Mouse (Mus musculus) forebrain, postnatal 0 days (tissue): ENCODE measurements around the gene Rhbdf1. TPM values are rescaled to one million over a fixed set of nuclear protein-coding genes. Genes with fewer than 3 reads are reported as not detected.

ENCODE experiments used
- ATAC-seq: fragments of 200-750 bp; cut with Nextera tagmentation; 2 replicates; pipeline ENCODE4 v1.8.0; 2017; ENCODE audit warnings: mild to moderate bottlenecking, moderate library complexity
- DNase-seq: peaks from one replicate; pipeline ENCODE4 v3.0.0-alpha.2; 2015
- H3K27ac ChIP-seq: fragments of 300-500 bp; sonication (generic); 2 replicates; pipeline ENCODE4 v1.5.1; 2014; ENCODE audit warnings: low read depth, mild to moderate bottlenecking, antibody characterized with exemption, low read length, moderate library complexity, mixed read lengths
- H3K27me3 ChIP-seq: fragments of 300-500 bp; sonication (generic); 2 replicates; pipeline ENCODE4 v1.6.1; 2014; ENCODE audit warnings: mild to moderate bottlenecking, low read length, mixed read lengths; ENCODE audit not compliant: insufficient read depth
- H3K36me3 ChIP-seq: fragments of 300-500 bp; sonication (generic); 2 replicates; pipeline ENCODE4 v1.6.1; 2014; ENCODE audit warnings: mild to moderate bottlenecking, moderate library complexity; ENCODE audit not compliant: insufficient read depth
- H3K4me1 ChIP-seq: fragments of 300-500 bp; sonication (generic); 2 replicates; pipeline ENCODE4 v1.6.1; 2014; ENCODE audit warnings: antibody characterized with exemption; ENCODE audit not compliant: insufficient read depth
- H3K4me2 ChIP-seq: fragments of 300-500 bp; sonication (generic); 2 replicates; pipeline ENCODE4 v1.6.1; 2014; ENCODE audit warnings: low read depth, mild to moderate bottlenecking, moderate library complexity
- H3K4me3 ChIP-seq: fragments of 300-500 bp; sonication (generic); 2 replicates; pipeline ENCODE4 v1.5.1; 2014; ENCODE audit warnings: low read depth, low read length, mixed read lengths
- H3K9ac ChIP-seq: fragments of 300-500 bp; sonication (generic); 2 replicates; pipeline ENCODE4 v1.6.1; 2014; ENCODE audit warnings: mild to moderate bottlenecking
- H3K9me3 ChIP-seq: fragments of 300-500 bp; sonication (generic); 2 replicates; pipeline ENCODE4 v1.6.1; 2016; ENCODE audit warnings: low read length
- CTCF ChIP-seq: sonication (generic); IDR thresholded peaks from 2 replicates; pipeline ENCODE4 v1.5.1; 2016; ENCODE audit warnings: antibody characterized with exemption, control low read depth, low read depth
- WGBS: fragments of 180-500 bp; shearing (Covaris S2); extraction: QIAGEN DNeasy Blood & Tissue Kit; methylation state at CpG from one replicate; pipeline ENCODE4 v1.1.7; 2014; 5-methylcytosine and 5-hydroxymethylcytosine counted together
- polyA plus RNA-seq: library from polyadenylated mRNA; unstranded; fragments of >200 nt; fragmentation: Nextera tagmentation; extraction: Ambion mirVana; gene quantifications from 2 replicates; pipeline ENCODE4 v1.2.1, GENCODE M21; 2015
- total RNA-seq: library from RNA; depleted of rRNA; stranded (reverse); fragments of >200 nt; gene quantifications from 2 replicates; pipeline ENCODE4 v1.2.3, GENCODE M21; 2014

The Rhbdf1 gene
- total and polyA plus RNA-seq, 2 experiments from 2014 or later, result 17.9 to 23.2 TPM

DNA sequence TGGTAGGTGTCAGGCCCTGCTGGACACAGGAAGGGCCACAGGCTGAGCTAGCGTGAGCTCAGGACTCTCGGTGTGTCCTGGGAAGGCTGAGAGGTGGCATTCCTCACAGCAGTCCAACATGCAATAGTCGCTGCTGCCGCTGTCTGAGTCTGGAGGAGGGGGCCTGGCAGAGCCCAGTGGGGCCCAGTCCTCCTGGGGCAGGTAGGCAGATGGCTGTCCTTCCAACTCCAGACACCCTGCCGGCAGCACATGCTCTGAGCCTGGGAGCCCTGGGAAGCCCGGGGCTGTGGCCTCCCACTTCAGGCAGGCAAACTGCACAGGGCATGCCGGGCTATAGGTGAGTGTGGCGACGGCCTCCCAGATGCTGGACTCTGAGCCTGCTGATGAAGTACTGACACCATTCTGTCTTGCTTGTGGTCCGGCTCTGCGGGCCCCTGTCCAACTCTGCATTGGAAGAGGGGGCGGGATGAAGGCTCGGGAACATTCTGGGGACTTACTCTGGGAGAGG lies 31.4 kb downstream of the Rhbdf1 start:
- no peak for TF ChIP-seq CTCF
- H3K27me3 ChIP-seq, result no peaks in the 10 kb centered on the region
- WGBS, result 82% methylated on average over 13 of the region's 13 CpGs
- H3K9me3 ChIP-seq, result no peaks in the 10 kb centered on the region
- no peaks in the 10 kb centered on the region for H3K4me1 ChIP-seq
- H3K36me3 ChIP-seq, result no peaks in the 10 kb centered on the region
- DNase-seq (no peak), ATAC-seq (no peak)
- no peak overlapping the region for H3K4me2 ChIP-seq
- no peak overlapping the region for H3K27ac ChIP-seq
- H3K9ac ChIP-seq, result no peak overlapping the region
- no peak overlapping the region for H3K4me3 ChIP-seq

DNA sequence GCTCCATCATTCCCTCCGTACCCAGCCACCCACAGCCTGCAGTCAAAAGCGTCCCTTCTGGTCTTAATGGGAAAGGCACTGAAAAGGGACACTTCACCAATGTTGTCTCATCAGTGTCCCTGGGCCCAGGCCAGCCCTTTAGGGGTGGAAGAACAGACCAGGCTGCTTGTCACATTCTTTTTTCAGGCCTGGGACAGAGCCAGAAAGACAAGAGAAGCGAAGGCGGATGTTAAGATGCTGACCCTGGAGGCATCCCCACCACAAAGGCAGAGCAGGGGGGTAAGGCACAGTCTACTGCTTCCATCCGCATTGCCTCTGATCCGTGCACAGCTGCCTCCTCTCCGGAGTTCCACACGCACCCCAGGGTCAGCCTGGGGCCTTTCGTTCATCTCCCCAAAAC lies 32.0 kb downstream of the Rhbdf1 start:
- 81% methylated on average over 9 of the region's 9 CpGs for whole genome bisulfite sequencing
- H3K9ac ChIP-seq, result no peak overlapping the region

DNA sequence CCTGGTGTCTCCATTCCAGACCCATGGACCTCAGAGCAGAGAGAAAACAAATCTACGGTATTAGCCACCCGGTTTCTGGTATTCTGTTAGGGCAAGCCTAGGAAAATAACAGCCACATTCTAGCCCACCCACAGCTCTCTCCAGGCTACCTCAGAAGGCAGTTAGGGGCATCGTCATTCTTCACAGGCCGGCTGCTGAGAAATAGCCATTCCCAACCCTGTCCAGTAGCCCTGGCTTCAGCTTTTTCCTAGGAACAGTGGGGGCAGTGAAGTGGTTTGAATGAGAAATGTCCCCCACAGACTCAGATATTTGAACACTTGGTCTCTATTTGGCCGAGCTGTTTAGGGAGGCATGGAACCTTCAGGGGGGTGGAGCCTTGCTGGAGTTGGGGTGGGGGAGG lies 32.7 kb downstream of the Rhbdf1 start:
- no peak overlapping the region for H3K4me2 ChIP-seq
- no peak overlapping the region for H3K4me3 ChIP-seq
- no peak for TF ChIP-seq CTCF
- DNase-seq, result no peak
- H3K4me1 ChIP-seq, result no peaks in the 10 kb centered on the region
- ATAC-seq, result no peak
- H3K9ac ChIP-seq, result no peak overlapping the region
- 60% methylated on average over 5 of the region's 5 CpGs for WGBS
- H3K36me3 ChIP-seq, result no peaks in the 10 kb centered on the region
- H3K9me3 ChIP-seq, result no peaks in the 10 kb centered on the region
- no peak overlapping the region for H3K27ac ChIP-seq
- no peaks in the 10 kb centered on the region for H3K27me3 ChIP-seq

More for the DNA sequence above, 32.0 kb downstream of the Rhbdf1 start:
- TF ChIP-seq CTCF, result no peak
- DNase-seq (no peak), ATAC-seq (no peak)
- H3K4me1 ChIP-seq, result no peaks in the 10 kb centered on the region
- no peak overlapping the region for H3K27ac ChIP-seq
- H3K27me3 ChIP-seq, result no peaks in the 10 kb centered on the region
- no peak overlapping the region for H3K4me3 ChIP-seq
- H3K9me3 ChIP-seq, result no peaks in the 10 kb centered on the region
- H3K36me3 ChIP-seq, result no peaks in the 10 kb centered on the region
- H3K4me2 ChIP-seq, result no peak overlapping the region

DNA sequence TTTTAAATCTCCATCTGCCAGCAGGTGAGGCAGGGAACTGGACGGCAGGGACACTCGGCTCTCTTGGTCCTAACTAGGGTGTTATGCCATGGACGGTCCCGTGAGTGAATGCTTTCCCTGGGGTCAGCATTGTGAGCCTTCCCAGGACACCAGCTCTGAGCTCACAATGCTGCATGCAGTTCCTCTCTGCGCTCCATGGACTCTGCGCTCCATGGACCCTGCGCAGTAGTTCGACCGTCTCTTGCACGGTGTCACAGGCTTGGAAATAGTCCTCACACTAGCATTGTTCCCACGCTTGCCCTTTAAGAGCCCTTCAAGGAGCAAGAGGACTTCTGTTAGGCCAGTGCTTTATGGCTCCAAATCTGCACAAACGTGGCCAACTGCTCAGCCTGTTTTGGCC lies 33.2 kb downstream of the Rhbdf1 start:
- Histone ChIP-seq H3K27me3 (no peaks in the 10 kb centered on the region), H3K4me3 (no peak overlapping the region), H3K9ac (no peak overlapping the region), H3K36me3 (no peaks in the 10 kb centered on the region), H3K9me3 (no peaks in the 10 kb centered on the region), H3K27ac (no peak overlapping the region), H3K4me1 (no peaks in the 10 kb centered on the region), H3K4me2 (no peak overlapping the region)
- ATAC-seq (no peak), DNase-seq (no peak)
- WGBS, result 85% methylated on average over 12 of the region's 12 CpGs
- TF ChIP-seq CTCF, result no peak

- Histone ChIP-seq H3K36me3 (no peaks in the 10 kb centered on the region), H3K9me3 (no peaks in the 10 kb centered on the region), H3K4me3 (no peak overlapping the region), H3K4me2 (no peak overlapping the region), H3K9ac (no peak overlapping the region), H3K27ac (no peak overlapping the region), H3K4me1 (no peaks in the 10 kb centered on the region), H3K27me3 (no peaks in the 10 kb centered on the region)
- ATAC-seq (no peak), DNase-seq (no peak)
- 0 out of 2 replicates have a peak, but pooled peaks have one; percentile 17 for TF ChIP-seq CTCF
- WGBS, result 89% methylated on average over 4 of the region's 4 CpGs
Observed at GRCm38 (mm10) chr11:32187256-32187655, 34.8 kb downstream of the Rhbdf1 start.

DNA sequence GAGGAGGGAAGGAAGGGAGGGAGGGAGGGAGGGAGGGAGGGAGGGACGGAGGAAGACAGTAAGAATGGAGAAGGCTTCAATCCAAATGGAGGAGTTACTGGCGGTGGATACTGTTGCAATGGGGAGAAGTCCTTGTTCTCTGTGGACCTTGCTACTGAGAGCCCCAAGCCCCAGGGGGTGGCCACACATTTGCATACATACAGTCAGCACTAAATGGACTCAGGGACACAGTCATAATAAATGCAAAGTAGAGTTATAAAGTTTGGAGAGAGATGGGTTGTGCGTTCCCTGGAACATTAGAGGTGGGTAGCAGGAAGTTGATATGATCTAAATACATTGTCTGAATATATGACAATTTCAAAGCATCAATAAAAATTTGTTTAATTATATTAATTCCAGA lies 36.1 kb downstream of the Rhbdf1 start:
- ATAC-seq (no peak), DNase-seq (no peak)
- Histone ChIP-seq H3K4me2 (no peak overlapping the region), H3K9ac (no peak overlapping the region), H3K27me3 (no peaks in the 10 kb centered on the region), H3K27ac (no peak overlapping the region), H3K9me3 (no peaks in the 10 kb centered on the region), H3K4me3 (no peak overlapping the region), H3K36me3 (no peaks in the 10 kb centered on the region), H3K4me1 (no peaks in the 10 kb centered on the region)
- TF ChIP-seq CTCF, result no peak
- WGBS, result 73% methylated on average over 3 of the region's 3 CpGs

DNA sequence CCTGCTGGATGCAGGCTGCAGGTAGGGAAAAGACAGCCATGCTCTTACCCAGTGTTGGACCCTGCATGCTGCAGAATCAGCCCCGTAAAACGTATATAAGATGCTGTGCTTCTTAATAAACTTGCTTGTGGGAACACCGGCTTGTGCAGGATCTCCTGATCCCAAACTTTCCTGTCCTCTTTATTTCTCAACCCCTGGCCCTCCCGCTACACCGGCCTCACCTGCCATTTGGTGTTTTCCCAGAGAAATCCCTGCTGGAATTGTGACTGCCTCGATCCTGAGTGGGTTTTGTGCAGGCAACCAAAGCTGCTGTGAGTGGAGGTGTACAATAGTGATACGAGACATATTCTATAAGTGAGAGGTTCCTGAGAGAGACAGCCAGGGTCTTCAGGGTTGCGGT lies 37.6 kb downstream of the Rhbdf1 start:
- Histone ChIP-seq H3K4me2 (no peak overlapping the region), H3K27ac (no peak overlapping the region), H3K27me3 (no peaks in the 10 kb centered on the region), H3K9ac (no peak overlapping the region), H3K4me1 (no peaks in the 10 kb centered on the region), H3K36me3 (no peaks in the 10 kb centered on the region), H3K4me3 (no peak overlapping the region), H3K9me3 (no peaks in the 10 kb centered on the region)
- WGBS, result 93% methylated on average over 8 of the region's 8 CpGs
- TF ChIP-seq CTCF, result no peak
- DNase-seq, result no peak
- no peak for ATAC-seq
